In genomic region chr7:6282749-6283148, GRCm38 (mm10) we compare ENCODE assay signal across 8 mouse cellular contexts. TPM values are rescaled to one million over a fixed set of nuclear protein-coding genes. Genes with fewer than 3 reads are reported as not detected.
DNase-seq lines count a peak whose midpoint lies in the region; ATAC-seq lines count a peak whose summit lies in the region.

No protein-coding gene starts in this region.

- no peaks in the 10 kb centered on the region for H3K9me3 ChIP-seq in intestine, embryonic 16.5 days (ENCODE audit: control insufficient read depth, low read length)
- no peaks in the 10 kb centered on the region for H3K9me3 ChIP-seq in midbrain, embryonic 10.5 days (replicated peaks)

- 8% methylated on average over 1 of the region's 1 CpGs for WGBS in intestine, embryonic 16.5 days
- 3% methylated on average over 1 of the region's 1 CpGs for WGBS in midbrain, embryonic 10.5 days

- H3K27me3 ChIP-seq in intestine, embryonic 16.5 days (replicated peaks; ENCODE audit: control insufficient read depth, insufficient read depth, low read length) = no peaks in the 10 kb centered on the region
- no peaks in the 10 kb centered on the region for H3K27me3 ChIP-seq in midbrain, embryonic 10.5 days (ENCODE audit: low read depth, poor library complexity, severe bottlenecking)

- peak; percentile 57 to 60 for DNase-seq in urinary bladder, postnatal 36 days (ENCODE audit: low spot score in 2 of 2)
- DNase-seq in urinary bladder, postnatal 10 days (ENCODE audit: low spot score) = no peak
- peak; percentile 82 for DNase-seq in embryo, embryonic 11 days
- peak; percentile 29 for DNase-seq in gastrocnemius, postnatal 25 days
- peak; percentile 76 for DNase-seq in left cerebral cortex, postnatal 4 days
- DNase-seq in midbrain, embryonic 10.5 days (ENCODE audit: low spot score) = peak; percentile 65
- DNase-seq in skeletal muscle tissue, adult 2 months (ENCODE audit: low read depth, low spot score) = peak; percentile 50

- H3K9ac ChIP-seq in intestine, embryonic 16.5 days (ENCODE audit: low read depth, low read length) = 0 out of 2 replicates have a peak overlapping the region, but pooled peaks have one; percentile 78

- H3K27ac ChIP-seq in intestine, embryonic 16.5 days (ENCODE audit: low read length) = no peak overlapping the region
- peak overlapping the region; percentile 82; the same call in 1 of the 2 replicates for H3K27ac ChIP-seq in midbrain, embryonic 10.5 days (replicated peaks)

- 0 out of 2 replicates have a peak, but pooled peaks have one; percentile 0 for ATAC-seq in intestine, embryonic 16.5 days

- H3K36me3 ChIP-seq in intestine, embryonic 16.5 days (ENCODE audit: control insufficient read depth, insufficient read depth, low read length) = no peaks in the 10 kb centered on the region
- H3K36me3 ChIP-seq in midbrain, embryonic 10.5 days = no peaks in the 10 kb centered on the region

- H3K4me1 ChIP-seq in intestine, embryonic 16.5 days (ENCODE audit: control insufficient read depth, insufficient read depth, low read length) = peaks cover 13% of the 10 kb centered on the region
- H3K4me1 ChIP-seq in midbrain, embryonic 10.5 days = peaks cover 22% of the 10 kb centered on the region

- H3K4me3 ChIP-seq in intestine, embryonic 16.5 days (ENCODE audit: low read length) = peak overlapping the region; percentile 67
- H3K4me3 ChIP-seq in midbrain, embryonic 10.5 days = peak overlapping the region; percentile 60

- H3K4me2 ChIP-seq in intestine, embryonic 16.5 days (ENCODE audit: low read depth, low read length) = peak overlapping the region; percentile 62

- intact Hi-C loops in left cerebral cortex, postnatal 4 days (cut with DNase I) = loop anchor here (5.0 kb wide), 1 partner anchor 155 kb away; no protein-coding TSS in a partner anchor

RNA-seq across cellular contexts. Expression of gene Zfp667, which starts 3.6 kb away (rescaled TPM):
- total RNA-seq in gastrocnemius, postnatal 25 days (2021) = 1 to 10 TPM; 2.7 to 3.8 TPM
- 5.1 and 5.4 TPM in 2 replicates for polyA plus RNA-seq in intestine, embryonic 16.5 days (2015; fragmentation: Nextera tagmentation; extraction: Ambion mirVana)
- total RNA-seq in left cerebral cortex, postnatal 4 days (2021) = 10 to 100 TPM; 10.1 to 12.2 TPM
- 6.3 and 7.7 TPM in 2 replicates for polyA plus RNA-seq in midbrain, embryonic 10.5 days (2016; fragmentation: Nextera tagmentation; extraction: Ambion mirVana)

RNA-seq across cellular contexts. Expression of gene Epp13, which starts 30.2 kb away (rescaled TPM):
- total RNA-seq in gastrocnemius, postnatal 25 days (2021) = not detected
- not detected in 2 replicates for polyA plus RNA-seq in intestine, embryonic 16.5 days (2015; fragmentation: Nextera tagmentation; extraction: Ambion mirVana)
- total RNA-seq in left cerebral cortex, postnatal 4 days (2021) = not detected
- not detected in 2 replicates for polyA plus RNA-seq in midbrain, embryonic 10.5 days (2016; fragmentation: Nextera tagmentation; extraction: Ambion mirVana)

RNA-seq across cellular contexts. Expression of gene Zfp583, which starts 48.3 kb away (rescaled TPM):
- total RNA-seq in gastrocnemius, postnatal 25 days (2021) = 1 to 10 TPM in 1 of 2 experiments, under 1 TPM in 1; 0.41 to 1.0 TPM
- 2.8 and 2.9 TPM in 2 replicates for polyA plus RNA-seq in intestine, embryonic 16.5 days (2015; fragmentation: Nextera tagmentation; extraction: Ambion mirVana)
- 10 to 100 TPM; 14.9 to 17.2 TPM for total RNA-seq in left cerebral cortex, postnatal 4 days (2021)
- 5.2 and 8.0 TPM in 2 replicates for polyA plus RNA-seq in midbrain, embryonic 10.5 days (2016; fragmentation: Nextera tagmentation; extraction: Ambion mirVana)

Comparison
In these comparisons a context has a peak if more than half of its experiments do, and no peak if none do; other contexts are left out.
1. RNA of gene Zfp583, which starts 48.3 kb away (total RNA-seq): 14.9 to 17.2 TPM in left cerebral cortex, postnatal 4 days; 0.41 to 1.0 TPM in gastrocnemius, postnatal 25 days; every median in the first group is over 4 times any median in the second.